Mouse (Mus musculus) ES-E14 (cell line): ENCODE results near the gene Nr5a2. TPM values are rescaled to one million over a fixed set of nuclear protein-coding genes. Genes with fewer than 3 reads are reported as not detected.

ENCODE experiments used
- DNase-seq: peaks from one replicate; pipeline ENCODE4 v3.0.0-alpha.2; 2013; ENCODE audit warnings: low read depth, low spot score
- H3K27ac ChIP-seq: 2 replicates; pipeline ENCODE4 v1.5.1; 2012; ENCODE audit warnings: low read depth, mild to moderate bottlenecking, low read length, moderate library complexity, mixed read lengths; ENCODE audit not compliant: poor library complexity, insufficient read depth, severe bottlenecking
- H3K36me3 ChIP-seq: 2 replicates; pipeline ENCODE4 v1.6.1; 2012; ENCODE audit warnings: mild to moderate bottlenecking, low read length, moderate library complexity, mixed read lengths; ENCODE audit not compliant: control insufficient read depth, poor library complexity, insufficient read depth, severe bottlenecking
- H3K4me1 ChIP-seq, 2 experiments: fragments of 150-350 bp in 1 of 2; sonication (generic) in 1 of 2; 2 replicates each; pipeline ENCODE4 v1.6.1; 2012; ENCODE audit warnings: low read length in 2 of 2, mild to moderate bottlenecking in 1 of 2, mixed read lengths in 1 of 2; ENCODE audit not compliant: control insufficient read depth in 2 of 2, insufficient read depth in 2 of 2, poor library complexity in 1 of 2
- H3K4me3 ChIP-seq, 2 experiments: fragments of 150-350 bp in 1 of 2; sonication (generic) in 1 of 2; 2 replicates each; pipeline ENCODE4 v1.5.1; 2012; ENCODE audit warnings: low read length in 2 of 2, low read depth in 1 of 2, mild to moderate bottlenecking in 1 of 2, mixed read lengths in 1 of 2; ENCODE audit not compliant: insufficient read depth in 1 of 2, poor library complexity in 1 of 2, severe bottlenecking in 1 of 2
- H3K9ac ChIP-seq: 2 replicates; pipeline ENCODE4 v1.6.1; 2012; ENCODE audit warnings: low read depth, mild to moderate bottlenecking, low read length, mixed read lengths; ENCODE audit not compliant: poor library complexity, insufficient read depth, severe bottlenecking
- H3K9me3 ChIP-seq: fragments of 150-350 bp; sonication (generic); 2 replicates; pipeline ENCODE4 v1.6.1; 2012; ENCODE audit warnings: low read depth, mild to moderate bottlenecking, low read length; ENCODE audit not compliant: control insufficient read depth, insufficient read depth
- CHD2 ChIP-seq: IDR thresholded peaks from 2 replicates; pipeline ENCODE4 v1.6.1; 2014; ENCODE audit warnings: mild to moderate bottlenecking, low read depth, low read length, inconsistent platforms
- HCFC1 ChIP-seq: IDR thresholded peaks from 2 replicates; pipeline ENCODE4 v1.6.1; 2012; ENCODE audit warnings: low read length, inconsistent platforms, borderline replicate concordance; ENCODE audit not compliant: insufficient read depth
- MAFK ChIP-seq: IDR thresholded peaks from 2 replicates; pipeline ENCODE4 v1.6.1; 2014; ENCODE audit warnings: mild to moderate bottlenecking, low read depth, low read length, inconsistent platforms; ENCODE audit not compliant: insufficient read depth
- ZC3H11A ChIP-seq: IDR thresholded peaks from 2 replicates; pipeline ENCODE4 v1.6.1; 2012; ENCODE audit warnings: low read depth, mild to moderate bottlenecking, inconsistent platforms, low read length, borderline replicate concordance
- ZNF384 ChIP-seq: IDR thresholded peaks from 2 replicates; pipeline ENCODE4 v1.6.1; 2012; ENCODE audit warnings: low read depth, low read length, inconsistent platforms
- in situ Hi-C, 2 experiments: fragments of 600-800 bp; cut with MboI; formaldehyde crosslinking; loops; one replicate each; pipeline ENCODE4 v1.15.1; 2025; ENCODE audit warnings: low sequenced_read_pairs in 2 of 2, inconsistent platforms in 1 of 2; ENCODE audit not compliant: unreplicated experiment in 2 of 2
- total RNA-seq: library from RNA; depleted of rRNA; stranded (reverse); fragments of 300-350 nt; gene quantifications from 2 replicates; pipeline ENCODE4 v1.2.3, GENCODE M21; 2012

The Nr5a2 gene
- total RNA-seq, 1 experiment = 24.6 TPM

DNA sequence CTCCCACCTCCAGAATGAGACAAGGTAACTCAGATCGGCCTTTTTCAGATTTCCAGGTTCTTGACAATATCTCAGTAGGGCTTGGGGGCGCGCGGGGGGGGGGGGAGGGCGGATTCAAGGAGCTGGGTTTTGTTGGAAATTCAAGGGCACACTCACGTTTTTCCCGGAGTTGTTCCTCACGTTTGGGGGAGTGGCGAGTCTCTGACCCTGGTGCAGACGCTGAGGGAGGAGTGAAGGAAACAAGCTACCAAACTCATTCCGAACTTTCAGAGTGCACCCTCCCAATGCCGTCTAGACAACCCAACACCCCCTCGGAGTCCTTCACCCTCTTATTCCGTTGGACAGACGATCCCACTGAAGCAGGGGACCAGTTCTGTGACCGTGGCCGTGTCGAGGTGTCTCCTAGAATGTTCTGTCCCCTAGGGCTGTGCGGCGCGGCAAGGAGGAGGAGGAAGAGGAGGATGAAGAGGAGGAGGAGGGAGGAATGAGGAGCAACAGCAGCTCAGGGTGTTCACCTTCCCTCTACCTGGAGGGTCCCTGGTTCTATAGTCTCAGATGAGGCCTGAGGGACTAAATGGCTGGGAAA is 8.2 kb downstream of the Nr5a2 start:
- in situ Hi-C loops = no loop called here
- Histone ChIP-seq H3K36me3 (peaks cover 12% of the 10 kb centered on the region; the same call in 1 of the 2 replicates), H3K4me1 (peaks cover 4 to 18% of the 10 kb centered on the region in 2 experiments; a peak in 3 of 4 replicates), H3K9ac (peak overlapping the region; percentile 72), H3K9me3 (no peaks in the 10 kb centered on the region), H3K27ac (peak overlapping the region; percentile 85), H3K4me3 (peak overlapping the region; percentile 70 to 71)
- TF ChIP-seq MAFK = no peak
- TF ChIP-seq CHD2 = no peak
- no peak for TF ChIP-seq ZC3H11A
- no peak for TF ChIP-seq ZNF384
- no peak for TF ChIP-seq HCFC1
- no peak for DNase-seq

DNA sequence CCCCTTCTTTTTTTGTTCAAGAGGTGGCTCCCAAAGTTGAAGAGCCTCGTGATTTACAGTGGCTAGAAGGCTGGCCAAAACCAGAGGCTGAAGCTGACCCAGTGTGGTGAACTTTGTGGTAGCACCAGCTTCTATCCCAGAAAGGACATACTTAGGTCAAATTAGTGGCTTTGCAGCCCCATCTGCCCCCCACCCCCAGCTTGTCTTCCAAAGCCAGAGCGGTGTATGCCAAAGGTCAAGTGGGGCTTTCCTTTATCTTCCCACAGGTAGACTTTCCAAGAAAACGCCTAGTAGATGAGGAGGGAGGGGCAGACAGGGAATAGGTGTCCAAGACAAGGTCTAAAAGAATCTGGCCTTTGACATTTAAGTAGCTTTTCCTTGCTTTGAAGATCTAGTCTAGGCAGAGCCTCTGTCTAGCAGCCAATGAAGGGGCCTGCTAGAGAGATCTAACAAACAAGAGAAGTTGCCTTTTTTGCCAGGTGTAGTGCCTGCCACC is 9.0 kb downstream of the Nr5a2 start:
- Histone ChIP-seq H3K9ac (peak overlapping the region; percentile 7; the same call in 1 of the 2 replicates), H3K36me3 (peaks cover 13% of the 10 kb centered on the region; the same call in 1 of the 2 replicates), H3K4me3 (peak overlapping the region; percentile 36 to 70), H3K27ac (no peak overlapping the region; the same call in 1 of the 2 replicates), H3K4me1 (peaks cover 4 to 18% of the 10 kb centered on the region in 2 experiments; a peak in 3 of 4 replicates), H3K9me3 (no peaks in the 10 kb centered on the region)
- DNase-seq = no peak
- TF ChIP-seq CHD2 (no peak), ZC3H11A (no peak), HCFC1 (no peak), MAFK (no peak), ZNF384 (no peak)
- in situ Hi-C loops = no loop called here

DNA sequence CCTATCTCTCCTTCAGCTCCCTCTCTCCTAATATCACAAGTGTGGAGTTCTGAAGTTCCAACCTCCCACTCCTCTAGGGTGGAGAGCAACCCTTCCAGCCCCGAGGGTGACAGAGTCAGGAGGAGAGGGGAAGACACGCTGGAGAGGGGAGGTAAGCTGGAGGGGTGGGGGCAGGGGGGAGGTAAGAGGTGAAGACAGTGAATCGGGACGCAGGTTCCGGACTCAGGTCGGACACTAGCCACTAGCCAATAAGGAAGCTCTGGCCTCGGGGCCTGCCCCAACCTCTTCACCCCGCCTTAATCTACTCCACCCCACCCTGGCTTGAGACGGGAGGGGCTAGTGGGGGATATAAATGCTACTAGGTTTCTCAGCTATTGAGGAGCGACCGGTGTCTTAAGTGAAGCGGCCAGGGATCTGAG is 10.9 kb downstream of the Nr5a2 start:
- Histone ChIP-seq H3K4me1 (peaks cover 7 to 10% of the 10 kb centered on the region in 2 experiments), H3K27ac (no peak overlapping the region), H3K4me3 (peak overlapping the region; percentile 67 to 71), H3K9ac (peak overlapping the region; percentile 68), H3K9me3 (no peaks in the 10 kb centered on the region), H3K36me3 (peaks cover 16% of the 10 kb centered on the region; the same call in 1 of the 2 replicates)
- in situ Hi-C loops = no loop called here
- no peak for DNase-seq
- TF ChIP-seq HCFC1 = no peak
- TF ChIP-seq MAFK = no peak
- no peak for TF ChIP-seq ZC3H11A
- no peak for TF ChIP-seq ZNF384
- TF ChIP-seq CHD2 = no peak

DNA sequence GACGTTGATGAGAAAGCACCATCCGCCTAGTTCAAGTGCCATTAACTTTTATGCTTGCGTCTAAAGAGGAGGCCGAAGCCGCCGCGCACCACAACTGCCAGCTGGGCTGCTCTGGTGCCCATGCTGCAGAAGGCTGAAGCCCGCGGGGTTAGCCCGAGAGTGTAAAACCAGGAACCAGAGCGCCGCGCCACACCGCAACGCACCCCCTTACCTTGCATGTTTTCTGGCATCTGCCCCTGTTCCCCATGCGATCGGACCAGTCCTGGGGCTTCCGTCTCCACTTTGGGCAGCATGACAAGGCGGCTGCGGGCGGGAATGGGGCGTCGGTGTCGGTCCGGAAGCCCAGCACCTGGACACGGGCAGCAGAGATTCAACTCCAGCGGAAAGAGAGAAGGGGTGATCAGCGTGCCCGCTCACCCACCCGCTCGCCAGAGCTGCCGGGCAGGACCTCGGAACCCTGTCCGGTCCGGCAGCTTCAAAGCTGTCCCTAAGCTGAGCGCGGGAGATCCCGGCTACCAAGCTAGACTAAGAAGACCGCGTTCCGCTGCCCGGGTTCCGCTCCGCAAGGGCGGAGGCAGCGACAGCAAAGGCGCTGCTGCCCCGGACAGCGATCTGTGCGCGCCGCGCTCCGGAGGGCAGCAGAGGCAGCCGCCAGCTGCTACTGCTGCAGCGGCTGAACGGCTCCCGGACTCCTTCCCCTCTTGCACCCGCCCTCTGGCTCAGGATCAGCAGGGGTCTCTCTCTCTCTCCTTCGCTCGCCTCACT is 11.6 kb downstream of the Nr5a2 start:
- Histone ChIP-seq H3K27ac (no peak overlapping the region; the same call in 1 of the 2 replicates), H3K4me1 (peaks cover 7 to 10% of the 10 kb centered on the region in 2 experiments), H3K36me3 (peaks cover 19% of the 10 kb centered on the region), H3K9ac (peak overlapping the region; percentile 68), H3K9me3 (no peaks in the 10 kb centered on the region), H3K4me3 (peak overlapping the region; percentile 67 to 71)
- no peak for DNase-seq
- in situ Hi-C loops = no loop called here
- TF ChIP-seq CHD2 = no peak
- no peak for TF ChIP-seq ZNF384
- TF ChIP-seq MAFK = no peak
- TF ChIP-seq ZC3H11A = no peak
- TF ChIP-seq HCFC1 = no peak
